Mouse (Mus musculus) forebrain, embryonic 10.5 days (tissue): ENCODE measurements around the gene Hmbs. TPM values are rescaled to one million over a fixed set of nuclear protein-coding genes. Genes with fewer than 3 reads are reported as not detected.
A peak's percentile ranks its signal among the peaks of the same experiment; 100 is the strongest.
"Not testable (repeated sequence)": the region's sequence is repeated elsewhere in the genome, so short reads cannot be mapped to it uniquely, and the experiment has no call there.

Source experiments
- DNase-seq: peaks from one replicate; pipeline ENCODE4 v3.0.0-alpha.2; 2017; ENCODE audit warnings: low spot score; ENCODE audit errors: extremely low spot score
- H3K27ac ChIP-seq: fragments of 300-500 bp; sonication (generic); 2 replicates; pipeline ENCODE4 v1.5.1; 2016; ENCODE audit warnings: mild to moderate bottlenecking
- H3K27me3 ChIP-seq: fragments of 300-500 bp; sonication (generic); 2 replicates; pipeline ENCODE4 v1.6.1; 2016; ENCODE audit warnings: mild to moderate bottlenecking; ENCODE audit not compliant: poor library complexity, severe bottlenecking
- H3K36me3 ChIP-seq: fragments of 300-500 bp; sonication (generic); replicated peaks from 2 replicates; pipeline ENCODE4 v1.6.1; 2016; ENCODE audit warnings: mild to moderate bottlenecking, moderate library complexity
- H3K4me1 ChIP-seq: fragments of 300-500 bp; sonication (generic); 2 replicates; pipeline ENCODE4 v1.6.1; 2016
- H3K4me3 ChIP-seq: fragments of 300-500 bp; sonication (generic); 2 replicates; pipeline ENCODE4 v1.5.1; 2016; ENCODE audit warnings: mild to moderate bottlenecking, moderate library complexity
- H3K9me3 ChIP-seq: fragments of 300-500 bp; sonication (generic); 2 replicates; pipeline ENCODE4 v1.6.1; 2016; ENCODE audit warnings: mild to moderate bottlenecking, moderate library complexity
- WGBS: fragments of 180-500 bp; shearing (Covaris S2); methylation state at CpG from one replicate; pipeline ENCODE4 v1.1.7; 2016; 5-methylcytosine and 5-hydroxymethylcytosine counted together
- polyA plus RNA-seq: library from polyadenylated mRNA; unstranded; fragments of >200 nt; fragmentation: Nextera tagmentation; extraction: Ambion mirVana; gene quantifications from 2 replicates; pipeline ENCODE4 v1.2.1, GENCODE M21; 2016

The Hmbs gene
- polyA plus RNA-seq, 1 experiment from 2014 or later: 210 TPM

- peaks cover 39% of the 10 kb centered on the region for H3K27me3 ChIP-seq
- peaks cover 58% of the 10 kb centered on the region for H3K36me3 ChIP-seq
- peaks cover 64% of the 10 kb centered on the region for H3K4me1 ChIP-seq
- no peak overlapping the region for H3K4me3 ChIP-seq
- H3K27ac ChIP-seq: no peak overlapping the region
- DNase-seq: no peak
- no peaks in the 10 kb centered on the region for H3K9me3 ChIP-seq
- 93% methylated on average over 18 of the region's 18 CpGs for WGBS
These were observed 29.1 kb downstream of the Hmbs start for GRCm38 (mm10) chr9:44314910-44315309.

- WGBS: 66% methylated on average over 4 of the region's 4 CpGs
- no peak overlapping the region for H3K4me3 ChIP-seq
- H3K9me3 ChIP-seq: no peaks in the 10 kb centered on the region
- DNase-seq: no peak
- peaks cover 58% of the 10 kb centered on the region for H3K36me3 ChIP-seq
- H3K27ac ChIP-seq: no peak overlapping the region
- peaks cover 39% of the 10 kb centered on the region for H3K27me3 ChIP-seq
- peaks cover 60% of the 10 kb centered on the region for H3K4me1 ChIP-seq
These were observed 29.8 kb downstream of the Hmbs start for GRCm38 (mm10) chr9:44314257-44314547.

GRCm38 (mm10) chr9:44313476-44314256, 30.4 kb downstream of the Hmbs start:
- WGBS: 81% methylated on average over 19 of the region's 19 CpGs
- no peak for DNase-seq
- Histone ChIP-seq H3K27ac (no peak overlapping the region), H3K4me3 (no peak overlapping the region), H3K36me3 (peaks cover 58% of the 10 kb centered on the region), H3K27me3 (peaks cover 36% of the 10 kb centered on the region), H3K4me1 (peaks cover 55% of the 10 kb centered on the region), H3K9me3 (no peaks in the 10 kb centered on the region)

GRCm38 (mm10) chr9:44311136-44312134, 32.6 kb downstream of the Hmbs start:
- Histone ChIP-seq H3K4me3 (peak overlapping the region; percentile 34), H3K9me3 (no peaks in the 10 kb centered on the region), H3K27ac (peak overlapping the region; percentile 75), H3K27me3 (peaks cover 31% of the 10 kb centered on the region), H3K36me3 (peaks cover 47% of the 10 kb centered on the region), H3K4me1 (peaks cover 34% of the 10 kb centered on the region)
- 5% methylated on average over 27 of the region's 27 CpGs for WGBS
- peak; percentile 47 for DNase-seq

- Histone ChIP-seq H3K9me3 (no peaks in the 10 kb centered on the region), H3K27ac (peak overlapping the region; percentile 75), H3K36me3 (peaks cover 40% of the 10 kb centered on the region), H3K4me1 (peaks cover 37% of the 10 kb centered on the region), H3K27me3 (peaks cover 31% of the 10 kb centered on the region), H3K4me3 (peak overlapping the region; percentile 34)
- WGBS: 17% methylated on average over 10 of the region's 10 CpGs
- DNase-seq: no peak
These were observed 33.3 kb downstream of the Hmbs start for GRCm38 (mm10) chr9:44310750-44311135.

GRCm38 (mm10) chr9:44309756-44310155, 34.3 kb downstream of the Hmbs start:
- H3K36me3 ChIP-seq: peaks cover 31% of the 10 kb centered on the region
- no peaks in the 10 kb centered on the region for H3K9me3 ChIP-seq
- no peak for DNase-seq
- no peak overlapping the region for H3K27ac ChIP-seq
- WGBS: 66% methylated on average over 3 of the region's 3 CpGs
- H3K27me3 ChIP-seq: peaks cover 31% of the 10 kb centered on the region
- H3K4me3 ChIP-seq: no peak overlapping the region
- H3K4me1 ChIP-seq: peaks cover 41% of the 10 kb centered on the region

GRCm38 (mm10) chr9:44307248-44307647, 36.8 kb downstream of the Hmbs start:
- H3K4me3 ChIP-seq: no peak overlapping the region
- 87% methylated on average over 2 of the region's 2 CpGs for WGBS
- no peaks in the 10 kb centered on the region for H3K9me3 ChIP-seq
- no peak overlapping the region for H3K27ac ChIP-seq
- no peak for DNase-seq
- peaks cover 46% of the 10 kb centered on the region for H3K4me1 ChIP-seq
- H3K27me3 ChIP-seq: peaks cover 12% of the 10 kb centered on the region
- H3K36me3 ChIP-seq: peaks cover 12% of the 10 kb centered on the region

GRCm38 (mm10) chr9:44306532-44306931, 37.5 kb downstream of the Hmbs start:
- Histone ChIP-seq H3K27me3 (peaks cover 12% of the 10 kb centered on the region), H3K9me3 (no peaks in the 10 kb centered on the region), H3K4me3 (no peak overlapping the region), H3K27ac (no peak overlapping the region), H3K36me3 (peaks cover 16% of the 10 kb centered on the region), H3K4me1 (peaks cover 39% of the 10 kb centered on the region)
- 91% methylated on average over 6 of the region's 6 CpGs for WGBS
- no peak for DNase-seq

- Histone ChIP-seq H3K27me3 (peaks cover 5% of the 10 kb centered on the region; the same call in 1 of the 2 replicates), H3K9me3 (no peaks in the 10 kb centered on the region), H3K4me3 (peak within 1 kb of the TSS; percentile 87), H3K4me1 (peaks cover 29% of the 10 kb centered on the region), H3K27ac (peak within 1 kb of the TSS; percentile 91), H3K36me3 (peaks cover 23% of the 10 kb centered on the region)
- WGBS: under 1% methylated on average over 54 of the region's 54 CpGs
- peak; percentile 99 for DNase-seq
These were observed 38.5 kb downstream of the Hmbs start, which contains the start of gene Hinfp for GRCm38 (mm10) chr9:44305466-44306079. Hinfp (minus strand) TSS chr9:44305671.

- Histone ChIP-seq H3K36me3 (peaks cover 76% of the 10 kb centered on the region), H3K4me1 (peaks cover 16% of the 10 kb centered on the region)
- not testable (repeated sequence) for H3K9me3 ChIP-seq, H3K27ac ChIP-seq, H3K4me3 ChIP-seq, H3K27me3 ChIP-seq, DNase-seq
- WGBS: 97% methylated on average over 3 of the region's 3 CpGs
These were observed 44.0 kb downstream of the Hmbs start for GRCm38 (mm10) chr9:44300001-44300400.

- peaks cover 75% of the 10 kb centered on the region for H3K36me3 ChIP-seq
- no peaks in the 10 kb centered on the region; the same call in 1 of the 2 replicates for H3K9me3 ChIP-seq
- H3K27me3 ChIP-seq: peaks cover 26% of the 10 kb centered on the region
- no peak overlapping the region for H3K27ac ChIP-seq
- peak; percentile 34 for DNase-seq
- WGBS: 71% methylated on average over 3 of the region's 3 CpGs
- no peak overlapping the region for H3K4me3 ChIP-seq
- peaks cover 20% of the 10 kb centered on the region for H3K4me1 ChIP-seq
These were observed 51.5 kb downstream of the Hmbs start for GRCm38 (mm10) chr9:44292490-44292889.

GRCm38 (mm10) chr9:44288959-44289291, 55.1 kb downstream of the Hmbs start:
- peaks cover 39% of the 10 kb centered on the region for H3K4me1 ChIP-seq
- WGBS: 4% methylated on average over 11 of the region's 11 CpGs
- peak overlapping the region; percentile 81 for H3K27ac ChIP-seq
- peaks cover 43% of the 10 kb centered on the region for H3K36me3 ChIP-seq
- peaks cover 46% of the 10 kb centered on the region for H3K27me3 ChIP-seq
- no peak for DNase-seq
- no peaks in the 10 kb centered on the region; the same call in 1 of the 2 replicates for H3K9me3 ChIP-seq
- peak overlapping the region; percentile 64 for H3K4me3 ChIP-seq
